Comparison of ENCODE assay signal across 9 mouse cellular contexts in genomic region chrX:99046360-99047055, GRCm38 (mm10). TPM values are rescaled to one million over a fixed set of nuclear protein-coding genes. Genes with fewer than 3 reads are reported as not detected.
DNase-seq lines count a peak whose midpoint lies in the region; ATAC-seq lines count a peak whose summit lies in the region.
"Had no signal": no experiment of that assay in that cellular context is flagged by ENCODE, and none has a peak within 500 bp of the region (broad histone marks: within the 10 kb centered on the region; RNA-seq: fewer than 3 reads in every experiment).

No protein-coding gene starts in this region.

- peak; percentile 43 for ATAC-seq in granulocyte monocyte progenitor cell, adult 5-6 weeks (replicated peaks; ENCODE audit: poor library complexity, severe bottlenecking)
- no peak for ATAC-seq in cerebellum, adult (ENCODE audit: insufficient number of reproducible peaks, low FRiP score, low TSS enrichment)
- no peak for ATAC-seq in megakaryocyte-erythroid progenitor cell, adult 5-6 weeks (replicated peaks; ENCODE audit: low FRiP score, low TSS enrichment, poor library complexity, severe bottlenecking)

- intact Hi-C loops in gastrocnemius, postnatal 36 days (cut with DNase I): no loop called here

- DNase-seq in gastrocnemius, adult 18-20 months (ENCODE audit: low spot score): peak; percentile 16
- DNase-seq in gastrocnemius, postnatal 36 days: no peak
- DNase-seq in kidney, adult 18-20 months: peak; percentile 80
- DNase-seq in lung, postnatal 14 days: peak; percentile 17
- no peak for DNase-seq in adrenal gland, adult 8-10 months
- DNase-seq: thymus, postnatal 36 days had no signal

RNA-seq across cellular contexts. Expression of gene Stard8, which starts 43.5 kb away (rescaled TPM):
- 10 to 100 TPM; 11.1 to 12.2 TPM for total RNA-seq in gastrocnemius, adult 18-20 months (2021)
- 10 to 100 TPM; 13.3 to 13.5 TPM for total RNA-seq in gastrocnemius, postnatal 36 days (2021)
- 5.4 and 5.7 TPM in 2 replicates for total RNA-seq in granulocyte monocyte progenitor cell, adult 5-6 weeks (2014; fragmentation: Nextera tagmentation)
- total RNA-seq in granulocyte monocyte progenitor cell, adult 5-6 weeks (2017): 7.6 and 9.7 TPM in 2 replicates
- total RNA-seq in adrenal gland, adult 8-10 months (2022): 10 to 100 TPM; 33.4 to 72.4 (median 47.8) TPM
- total RNA-seq in megakaryocyte-erythroid progenitor cell, adult 5-6 weeks (2014; fragmentation: Nextera tagmentation): 0.28 and 5.5 TPM in 2 replicates
- 0.42 TPM in 2 replicates for total RNA-seq in megakaryocyte-erythroid progenitor cell, adult 5-6 weeks (2017)

Comparison
In these comparisons a context has a peak if more than half of its experiments do, and no peak if none do; other contexts are left out.
1. DNase-seq: peak in gastrocnemius, adult 18-20 months (single experiment), kidney, adult 18-20 months (single experiment) and lung, postnatal 14 days (single experiment); none in gastrocnemius, postnatal 36 days (0 of 2) and adrenal gland, adult 8-10 months (single experiment).